Mouse (Mus musculus) liver, adult 2 months (tissue): ENCODE measurements around the gene Lrig3.

Experiments
- CTCF ChIP-seq: fragments of 200-500 bp; IDR thresholded peaks from 2 replicates; pipeline ENCODE4 v1.5.1; 2011; ENCODE audit warnings: low read depth, low read length, control low read depth
- POLR2A ChIP-seq: fragments of 200-500 bp; IDR thresholded peaks from 2 replicates; pipeline ENCODE4 v1.6.1; 2011; ENCODE audit warnings: low read length, control low read depth; ENCODE audit not compliant: insufficient read depth; ENCODE audit errors: extremely low read depth

- TF ChIP-seq CTCF (no peak), POLR2A (no peak)
Measured at GRCm38 (mm10) chr10:125948842-125949474, 17.0 kb upstream of the Lrig3 start.
